Mouse (Mus musculus) B cell, adult 62 days (primary cell): ENCODE results near the gene Cd209a. TPM values are rescaled to one million over a fixed set of nuclear protein-coding genes. Genes with fewer than 3 reads are reported as not detected.

Experiments
- total RNA-seq: library from RNA; stranded (reverse); gene quantifications from 4 replicates; pipeline ENCODE4 v1.2.4, GENCODE M21; 2023

Cd209a gene
- 0.81 to 1.4 TPM (median 1.2 TPM) in 4 replicates for total RNA-seq

DNA sequence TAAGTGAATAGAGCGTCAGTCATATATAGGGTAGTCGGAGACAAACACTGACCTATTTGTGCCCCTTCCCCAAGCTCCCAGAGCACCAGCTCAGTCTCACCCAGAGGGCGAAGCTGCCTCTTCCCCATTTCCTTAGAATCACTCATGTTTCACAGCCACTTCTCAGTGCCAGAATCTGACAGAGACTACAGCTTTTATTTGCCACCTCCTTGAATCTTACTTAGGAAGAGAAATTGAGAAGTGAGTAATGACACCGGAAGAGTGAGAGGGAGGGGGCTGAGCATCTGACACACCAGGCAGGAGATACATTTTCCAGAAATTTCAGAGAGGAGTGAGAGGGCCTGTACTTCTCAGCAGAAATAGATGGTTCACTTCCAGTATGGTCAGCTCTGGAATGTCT lies at the start of gene Cd209a:
Gene Cd209a (minus strand): TSS at position 224 of the 400 bp plus-strand sequence.

DNA sequence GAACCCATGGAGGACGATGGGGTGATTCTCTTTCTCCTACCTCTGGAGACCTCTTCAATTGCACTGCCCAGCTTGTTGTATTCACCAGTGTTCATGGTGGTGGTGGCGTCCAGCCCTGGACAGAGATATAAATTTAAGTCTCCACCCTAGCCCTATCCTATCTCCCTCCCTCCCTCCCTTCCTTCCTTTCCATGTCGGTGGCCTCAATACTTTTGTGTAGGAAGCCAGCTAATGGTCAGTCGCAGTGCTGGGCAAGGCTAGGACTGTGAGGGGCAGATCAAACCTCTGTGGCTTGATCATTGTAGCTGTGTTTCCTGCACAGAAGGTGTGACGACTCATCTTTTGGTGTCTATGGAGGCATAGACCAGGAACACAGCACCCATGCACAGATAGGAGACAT lies 28.2 kb downstream of the Cd209a start, which contains the start of gene Clec4g:
Gene Clec4g (minus strand): TSS at position 101 of the 400 bp plus-strand sequence.

DNA sequence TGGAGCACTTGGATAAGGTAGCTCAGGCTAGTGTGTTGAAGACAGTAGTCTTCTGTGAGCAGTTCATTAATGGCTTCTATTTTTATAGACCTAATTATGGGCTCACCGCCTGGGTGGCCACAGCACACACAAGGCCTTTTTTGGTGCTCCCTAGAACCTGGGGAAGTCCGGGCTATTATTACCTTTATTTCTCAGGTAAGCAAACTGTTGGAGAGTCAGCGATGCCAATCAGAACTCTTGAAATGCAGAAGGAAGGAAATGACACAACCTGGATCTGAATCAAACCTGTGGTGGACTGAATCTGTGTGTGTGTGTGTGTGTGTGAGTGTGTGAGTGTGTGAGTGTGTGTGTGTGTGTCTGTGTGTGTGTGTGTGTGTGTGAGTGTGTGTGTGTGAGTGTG lies 54.7 kb downstream of the Cd209a start, which contains the start of gene Fcer2a:
Gene Fcer2a (minus strand): TSS at position 55 of the 400 bp plus-strand sequence.

Other genes starting within 250 kb of the Cd209a start
- gene Mcoln1, start 248.5 kb downstream of the Cd209a start, total RNA-seq = 99.2 to 105 TPM (median 101 TPM) in 4 replicates
- 59.4 to 70.3 TPM (median 68.0 TPM) in 4 replicates for gene Pnpla6, start 233.6 kb downstream of the Cd209a start, total RNA-seq
- not detected in 4 replicates for gene C330021F23Rik, start 181.0 kb downstream of the Cd209a start, total RNA-seq
- 0.30 to 0.66 TPM (median 0.60 TPM) in 3 of 4 replicates, not detected in the other for gene Camsap3, start 161.7 kb downstream of the Cd209a start, total RNA-seq
- gene Xab2, start 127.7 kb downstream of the Cd209a start, total RNA-seq = 89.5 to 105 TPM (median 96.8 TPM) in 4 replicates
- gene Pet100, start 127.4 kb downstream of the Cd209a start, total RNA-seq = 61.5 to 75.3 TPM (median 69.8 TPM) in 4 replicates
- gene Pcp2, start 123.4 kb downstream of the Cd209a start, total RNA-seq = not detected in 4 replicates
- 233 to 293 TPM (median 262 TPM) in 4 replicates for gene Stxbp2, start 118.0 kb downstream of the Cd209a start, total RNA-seq
- not detected in 4 replicates for gene Retn, start 93.2 kb downstream of the Cd209a start, total RNA-seq
- gene Mcemp1, start 83.2 kb downstream of the Cd209a start, total RNA-seq = not detected in 4 replicates
- not detected in 4 replicates for gene Fcor, start 76.6 kb downstream of the Cd209a start, total RNA-seq
- gene Trappc5, start 72.7 kb downstream of the Cd209a start, total RNA-seq = 18.8 to 23.5 TPM (median 20.7 TPM) in 4 replicates
- 616 to 739 TPM (median 694 TPM) in 4 replicates for gene Fcer2a, start 54.8 kb downstream of the Cd209a start, total RNA-seq
- gene Clec4g, start 28.3 kb downstream of the Cd209a start, total RNA-seq = 1.3 TPM in 1 of 4 replicates, not detected in the others
- not detected in 4 replicates for gene Cd209e, start 105.3 kb upstream of the Cd209a start, total RNA-seq
- gene Cd209d, start 129.6 kb upstream of the Cd209a start, total RNA-seq = not detected in 4 replicates
- gene Cd209b, start 177.9 kb upstream of the Cd209a start, total RNA-seq = 0.28 to 0.39 TPM in 2 of 4 replicates, not detected in the others
- gene Cd209c, start 205.8 kb upstream of the Cd209a start, total RNA-seq = 0.36 to 0.66 TPM in 2 of 4 replicates, not detected in the others